Mouse (Mus musculus) thymus, adult 2 months (tissue): Measurements from ENCODE around the gene Arl4a. TPM values are rescaled to one million over a fixed set of nuclear protein-coding genes. Genes with fewer than 3 reads are reported as not detected.

Experiments
- DNase-seq: peaks from one replicate; pipeline ENCODE4 v3.0.0; 2021
- H3K27ac ChIP-seq: fragments of 200-500 bp; 2 replicates; pipeline ENCODE4 v1.5.1; 2012; ENCODE audit warnings: low read length, control low read depth; ENCODE audit not compliant: control insufficient read depth, insufficient read depth
- H3K27me3 ChIP-seq: fragments of 200-500 bp; 2 replicates; pipeline ENCODE4 v1.6.1; 2012; ENCODE audit warnings: mild to moderate bottlenecking, low read length, moderate library complexity, mixed read lengths; ENCODE audit not compliant: control insufficient read depth, insufficient read depth
- H3K36me3 ChIP-seq: fragments of 200-500 bp; 2 replicates; pipeline ENCODE4 v1.6.1; 2012; ENCODE audit warnings: mild to moderate bottlenecking, low read length, moderate library complexity; ENCODE audit not compliant: control insufficient read depth, insufficient read depth
- H3K4me1 ChIP-seq: fragments of 200-500 bp; replicated peaks from 2 replicates; pipeline ENCODE4 v1.6.1; 2012; ENCODE audit warnings: low read length; ENCODE audit not compliant: control insufficient read depth, insufficient read depth
- H3K4me3 ChIP-seq: fragments of 200-500 bp; 2 replicates; pipeline ENCODE4 v1.5.1; 2012; ENCODE audit warnings: mild to moderate bottlenecking, low read length, control low read depth, moderate library complexity; ENCODE audit not compliant: control insufficient read depth, insufficient read depth
- CTCF ChIP-seq: fragments of 200-500 bp; IDR thresholded peaks from 2 replicates; pipeline ENCODE4 v1.5.1; 2012; ENCODE audit warnings: mild to moderate bottlenecking, control low read depth, low read length, moderate library complexity, borderline replicate concordance; ENCODE audit not compliant: control insufficient read depth, poor library complexity, insufficient read depth; ENCODE audit errors: extremely low read depth
- POLR2A ChIP-seq: fragments of 200-500 bp; IDR thresholded peaks from 2 replicates; pipeline ENCODE4 v1.6.1; 2012; ENCODE audit warnings: mild to moderate bottlenecking, low read length, control low read depth, moderate library complexity; ENCODE audit not compliant: control insufficient read depth, poor library complexity, insufficient read depth; ENCODE audit errors: extremely low read depth
- WGBS: fragments of 180-500 bp; shearing (Covaris S2); methylation state at CpG from one replicate; pipeline ENCODE4 v1.1.7; 2018; 5-methylcytosine and 5-hydroxymethylcytosine counted together
- polyA plus RNA-seq: library from polyadenylated mRNA; depleted of rRNA; stranded (reverse); fragments of >200 nt; gene quantifications from 2 replicates; pipeline ENCODE4 v1.2.3, GENCODE M21; 2012

Arl4a gene
- polyA plus RNA-seq, 1 experiment = 5.6 TPM

DNA sequence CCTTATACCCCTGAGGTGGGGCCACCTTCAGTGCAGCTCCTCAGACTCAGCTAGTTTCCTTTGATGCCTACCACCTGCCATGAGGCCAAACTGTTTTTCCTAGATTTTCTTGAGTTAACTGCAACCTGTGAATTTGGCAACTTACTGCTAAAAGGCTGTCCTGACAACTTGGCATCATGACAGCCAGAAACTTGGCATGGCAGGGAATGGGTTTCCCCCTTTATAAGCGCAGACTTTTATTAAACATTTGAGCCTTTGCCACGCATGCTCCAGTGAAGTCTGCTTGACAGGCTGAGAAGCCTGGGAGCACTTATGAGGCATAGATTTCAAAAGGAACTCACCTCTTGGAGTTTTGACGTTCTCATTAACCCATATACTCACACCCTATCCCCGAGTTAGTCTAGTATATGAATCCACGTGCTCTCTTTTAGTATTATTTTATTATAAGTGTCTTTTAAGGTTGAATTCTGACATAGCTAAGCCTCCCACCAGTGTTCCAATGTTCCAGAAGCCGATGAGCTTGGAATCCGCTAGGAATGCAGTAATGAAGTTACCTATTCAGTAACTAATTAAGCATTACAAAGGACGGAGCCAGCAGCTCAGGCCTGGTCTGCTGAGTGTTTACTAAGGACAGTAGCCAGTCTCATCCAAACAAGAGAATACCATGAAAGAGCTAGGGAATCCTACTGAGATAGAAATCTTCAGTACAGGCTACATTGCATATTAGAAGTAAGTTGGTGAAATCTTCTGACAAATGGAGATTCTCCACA, 6.2 kb upstream of the Arl4a start:
- no peaks in the 10 kb centered on the region for H3K4me1 ChIP-seq
- H3K27ac ChIP-seq = no peak overlapping the region
- no peak for TF ChIP-seq CTCF
- TF ChIP-seq POLR2A = no peak
- H3K36me3 ChIP-seq = no peaks in the 10 kb centered on the region
- no peak overlapping the region for H3K4me3 ChIP-seq
- DNase-seq = no peak
- no peaks in the 10 kb centered on the region for H3K27me3 ChIP-seq
- WGBS = 93% methylated on average over 8 of the region's 8 CpGs

DNA sequence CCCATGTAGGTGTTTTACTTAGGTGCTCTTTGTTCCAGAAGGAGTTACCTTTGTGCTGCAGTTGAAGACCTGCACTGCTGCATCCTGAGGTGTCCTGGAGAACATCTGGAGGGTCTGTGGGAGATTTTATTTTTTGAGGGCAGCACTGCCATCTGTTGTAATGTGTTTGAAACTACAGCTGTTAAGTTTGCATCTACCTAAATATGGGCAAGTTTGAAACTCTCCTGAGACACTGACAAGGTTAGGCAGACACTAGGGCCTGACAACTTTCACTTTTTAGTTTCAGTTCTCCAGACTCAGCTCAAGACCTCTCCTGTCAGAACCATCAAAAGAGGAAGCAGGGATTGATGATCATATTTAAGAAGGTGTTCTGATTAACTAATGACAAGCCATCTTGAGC, 2.2 kb upstream of the Arl4a start:
- DNase-seq = peak; percentile 51
- no peaks in the 10 kb centered on the region for H3K27me3 ChIP-seq
- H3K27ac ChIP-seq = no peak overlapping the region
- H3K4me3 ChIP-seq = no peak overlapping the region
- H3K4me1 ChIP-seq = peaks cover 4% of the 10 kb centered on the region; the same call in 1 of the 2 replicates
- no peaks in the 10 kb centered on the region for H3K36me3 ChIP-seq
- no peak for TF ChIP-seq CTCF
- TF ChIP-seq POLR2A = no peak

DNA sequence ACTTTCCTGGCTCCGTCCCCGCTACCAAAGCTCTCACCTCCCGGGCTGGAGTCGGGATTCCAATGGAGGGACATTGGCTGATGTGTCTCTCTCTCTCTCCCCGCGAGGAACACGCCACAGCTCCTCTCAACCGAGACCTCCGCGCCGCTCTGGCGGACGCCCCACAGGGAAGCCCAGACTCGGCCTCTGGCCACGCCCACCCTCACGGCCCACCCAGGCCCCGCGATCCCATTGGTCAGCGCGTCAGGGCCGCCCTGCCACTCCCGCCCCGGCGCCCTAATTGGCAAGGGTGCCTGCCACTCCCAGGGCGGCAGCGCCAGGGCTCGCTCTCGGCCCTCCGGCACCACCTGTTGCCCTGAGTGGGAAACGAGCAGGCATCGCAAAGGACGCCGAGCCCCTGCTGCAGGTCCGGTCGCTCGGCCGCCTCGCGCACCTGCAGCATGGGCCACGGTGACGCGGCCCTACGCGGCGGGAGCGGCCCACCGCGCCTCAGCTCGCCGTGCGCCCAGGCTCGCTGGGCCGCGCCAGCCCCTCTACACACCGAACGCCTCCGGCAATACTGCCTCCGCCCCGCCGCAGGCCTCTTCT, 505 bp downstream of the Arl4a start:
- Histone ChIP-seq H3K4me1 (peaks cover 4% of the 10 kb centered on the region; the same call in 1 of the 2 replicates), H3K27me3 (no peaks in the 10 kb centered on the region), H3K27ac (peak overlapping the region; percentile 59), H3K4me3 (peak overlapping the region; percentile 75), H3K36me3 (no peaks in the 10 kb centered on the region)
- TF ChIP-seq POLR2A = peak; percentile 96
- peak; percentile 17; the same call in 1 of the 2 replicates for TF ChIP-seq CTCF
- under 1% methylated on average over 60 of the region's 60 CpGs for WGBS
- DNase-seq = peak; percentile 99

DNA sequence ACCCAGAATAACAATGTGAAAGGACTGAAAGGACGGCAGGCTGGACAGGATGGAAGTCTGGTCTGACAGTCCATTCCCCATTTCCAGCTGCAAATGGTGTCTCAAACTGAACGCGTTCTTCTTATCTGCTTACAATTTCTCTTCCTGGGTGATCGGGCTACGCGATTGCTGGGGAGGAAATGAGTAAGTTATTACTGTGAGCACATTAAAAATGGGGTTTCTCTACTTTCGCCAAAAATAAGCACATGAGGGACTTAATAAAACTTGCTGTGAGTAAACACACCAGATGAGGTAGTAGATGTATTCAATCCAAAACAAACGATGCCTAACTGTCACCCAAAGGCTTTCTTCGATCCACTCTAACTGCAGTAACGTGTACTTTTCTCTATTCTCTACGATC, 1.2 kb downstream of the Arl4a start:
- under 1% methylated on average over 11 of the region's 11 CpGs for WGBS
- Histone ChIP-seq H3K4me1 (peaks cover 4% of the 10 kb centered on the region; the same call in 1 of the 2 replicates), H3K36me3 (no peaks in the 10 kb centered on the region), H3K27me3 (no peaks in the 10 kb centered on the region), H3K4me3 (peak overlapping the region; percentile 70), H3K27ac (peak overlapping the region; percentile 59)
- TF ChIP-seq POLR2A (no peak), CTCF (no peak)
- DNase-seq = peak; percentile 20

DNA sequence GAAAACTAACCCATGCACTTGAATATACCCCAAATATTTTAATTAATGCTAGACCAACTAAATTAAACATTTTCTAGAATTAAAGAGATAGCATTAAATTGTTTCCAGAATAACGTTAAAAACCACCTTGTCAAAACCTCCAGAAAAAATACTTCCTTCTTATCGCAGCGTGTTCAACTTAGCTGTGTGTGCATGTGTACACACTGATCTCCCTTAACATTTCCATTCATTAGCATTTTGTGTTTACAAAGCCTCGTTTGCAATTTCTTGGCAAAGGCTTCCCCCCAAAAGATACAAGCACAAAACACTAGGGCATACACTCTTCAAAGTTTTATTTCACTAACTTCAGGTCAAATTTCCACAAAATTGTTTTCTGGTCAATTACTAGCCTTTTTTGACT, 2.3 kb downstream of the Arl4a start:
- H3K27me3 ChIP-seq = no peaks in the 10 kb centered on the region
- DNase-seq = no peak
- TF ChIP-seq CTCF = no peak
- TF ChIP-seq POLR2A = no peak
- no peak overlapping the region for H3K4me3 ChIP-seq
- no peaks in the 10 kb centered on the region for H3K36me3 ChIP-seq
- H3K27ac ChIP-seq = no peak overlapping the region
- peaks cover 4% of the 10 kb centered on the region; the same call in 1 of the 2 replicates for H3K4me1 ChIP-seq
- WGBS = 59% methylated on average over 4 of the region's 4 CpGs

DNA sequence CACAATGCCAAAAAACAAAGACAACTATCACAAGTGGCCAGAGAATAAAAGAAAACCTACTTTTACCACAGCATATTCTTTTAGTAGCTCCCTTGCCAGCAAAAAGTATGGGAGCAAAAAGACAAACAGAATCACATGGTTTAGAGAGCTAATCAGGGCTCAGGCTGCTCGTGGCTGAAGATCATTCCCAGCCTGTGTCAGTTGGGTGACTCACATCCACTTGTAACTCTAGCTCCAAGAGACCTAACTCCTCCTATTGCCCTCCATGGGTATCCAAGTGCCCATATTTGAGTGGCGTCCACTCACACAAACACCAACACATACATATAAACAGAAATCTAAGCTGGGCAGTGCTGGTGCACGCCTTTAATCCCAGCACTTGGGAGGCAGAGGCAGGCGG, 8.6 kb downstream of the Arl4a start:
- 97% methylated on average over 4 of the region's 4 CpGs for WGBS

More for the DNA sequence above, 8.6 kb downstream of the Arl4a start:
- TF ChIP-seq POLR2A (no peak), CTCF (no peak)
- no peaks in the 10 kb centered on the region for H3K36me3 ChIP-seq
- no peaks in the 10 kb centered on the region for H3K27me3 ChIP-seq
- DNase-seq = no peak
- H3K4me3 ChIP-seq = no peak overlapping the region
- no peak overlapping the region for H3K27ac ChIP-seq
- H3K4me1 ChIP-seq = no peaks in the 10 kb centered on the region
